Mouse (Mus musculus): ENCODE data around the gene AA467197.

Gene AA467197

GRCm38 (mm10) chr2:122638673-122639072 lies 1.9 kb downstream of the AA467197 start:
- DNase-seq = no peak

- peak; percentile 76 to 87 for DNase-seq
Observed at GRCm38 (mm10) chr2:122652096-122653084, 15.6 kb downstream of the AA467197 start.

- DNase-seq = no peak
Observed at GRCm38 (mm10) chr2:122656052-122656451, 19.3 kb downstream of the AA467197 start.

GRCm38 (mm10) chr2:122656767-122657166 lies 20.0 kb downstream of the AA467197 start:
- DNase-seq = no peak

GRCm38 (mm10) chr2:122657707-122658524 lies 21.1 kb downstream of the AA467197 start:
- no peak for DNase-seq

GRCm38 (mm10) chr2:122659825-122660224 lies 23.0 kb downstream of the AA467197 start:
- no peak for DNase-seq

GRCm38 (mm10) chr2:122665253-122665972 lies 28.6 kb downstream of the AA467197 start:
- no peak for DNase-seq

GRCm38 (mm10) chr2:122665973-122666875 lies 29.4 kb downstream of the AA467197 start:
- DNase-seq = no peak

GRCm38 (mm10) chr2:122667856-122668255 lies 31.1 kb downstream of the AA467197 start:
- DNase-seq = no peak

GRCm38 (mm10) chr2:122671714-122672113 lies 34.9 kb downstream of the AA467197 start:
- no peak for DNase-seq

- DNase-seq = no peak
Observed at GRCm38 (mm10) chr2:122672841-122673240, 36.1 kb downstream of the AA467197 start.

- no peak for DNase-seq
Observed at GRCm38 (mm10) chr2:122675126-122675525, 38.3 kb downstream of the AA467197 start.

- no peak for DNase-seq
Observed at GRCm38 (mm10) chr2:122681379-122682137, 44.8 kb downstream of the AA467197 start.

- no peak for DNase-seq
Observed at GRCm38 (mm10) chr2:122682520-122682919, 45.7 kb downstream of the AA467197 start.

- DNase-seq = no peak
Observed at GRCm38 (mm10) chr2:122683641-122684040, 46.9 kb downstream of the AA467197 start.

- DNase-seq = no peak
Observed at GRCm38 (mm10) chr2:122686665-122687064, 49.9 kb downstream of the AA467197 start.
